Mouse (Mus musculus): ENCODE data around the gene Bpifb5.

GRCm38 (mm10) chr2:154206908-154207307, 16.6 kb upstream of the Bpifb5 start:
- TF ChIP-seq POLR2A (IDR thresholded peaks at IDR 0.05; ENCODE audit: control insufficient read depth, low read depth, low read length), result no peak
- peak; percentile 83; the same call in 1 of the 2 replicates for TF ChIP-seq CTCF (IDR thresholded peaks at IDR 0.05; ENCODE audit: control insufficient read depth, insufficient read depth, insufficient replicate concordance, low read depth, low read length)

Data from testis, adult 2 months (tissue).